Mouse (Mus musculus) olfactory bulb, adult 2 months (tissue): ENCODE measurements around the gene Hs3st3b1.

ENCODE experiments used
- CTCF ChIP-seq: fragments of 200-500 bp; IDR thresholded peaks from 2 replicates; pipeline ENCODE4 v1.5.1; 2012; ENCODE audit warnings: low read depth, mild to moderate bottlenecking, low read length, moderate library complexity; ENCODE audit not compliant: insufficient read depth
- POLR2A ChIP-seq: fragments of 200-500 bp; IDR thresholded peaks from 2 replicates; pipeline ENCODE4 v1.6.1; 2012; ENCODE audit warnings: mild to moderate bottlenecking, low read depth, low read length, moderate library complexity; ENCODE audit not compliant: insufficient read depth

DNA sequence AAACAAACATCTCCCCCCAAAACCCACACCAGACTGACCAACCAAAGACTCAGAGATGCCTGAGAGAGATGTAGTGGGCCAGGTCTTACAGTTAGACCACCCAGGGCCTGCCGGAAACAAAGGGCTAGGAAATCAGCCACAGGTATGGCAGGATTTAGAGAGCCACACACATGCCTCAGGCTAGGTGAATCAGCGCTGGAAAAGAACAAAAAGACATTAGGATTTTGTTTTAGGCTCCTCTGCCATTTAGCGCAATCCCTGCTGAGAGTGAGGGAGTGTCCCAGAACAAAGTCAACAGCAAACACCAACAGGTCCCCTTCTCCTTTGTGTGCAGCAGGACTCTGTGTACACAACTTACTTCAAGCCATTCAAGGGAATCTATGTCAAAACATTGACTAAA is 14.6 kb upstream of the Hs3st3b1 start:
- TF ChIP-seq CTCF = no peak
- no peak for TF ChIP-seq POLR2A
